Mouse (Mus musculus) liver, embryonic 16.5 days (tissue): ENCODE data around the gene Togaram1. TPM values are rescaled to one million over a fixed set of nuclear protein-coding genes. Genes with fewer than 3 reads are reported as not detected.

ENCODE experiments used
- ATAC-seq: fragments of 200-750 bp; cut with Nextera tagmentation; 2 replicates; pipeline ENCODE4 v1.8.0; 2017; ENCODE audit warnings: low read depth, mild to moderate bottlenecking, moderate number of reproducible peaks, moderate library complexity
- H3K27ac ChIP-seq: fragments of 300-500 bp; sonication (generic); 2 replicates; pipeline ENCODE4 v1.5.1; 2014; ENCODE audit warnings: mild to moderate bottlenecking, low read length
- H3K27me3 ChIP-seq: fragments of 300-500 bp; sonication (generic); 2 replicates; pipeline ENCODE4 v1.6.1; 2014; ENCODE audit warnings: low read depth, low read length, mixed read lengths; ENCODE audit not compliant: control insufficient read depth, insufficient read depth
- H3K36me3 ChIP-seq: fragments of 300-500 bp; sonication (generic); 2 replicates; pipeline ENCODE4 v1.6.1; 2014; ENCODE audit warnings: mild to moderate bottlenecking; ENCODE audit not compliant: control insufficient read depth, insufficient read depth
- H3K4me1 ChIP-seq: fragments of 300-500 bp; sonication (generic); 2 replicates; pipeline ENCODE4 v1.6.1; 2014; ENCODE audit warnings: low read depth, low read length, mixed read lengths; ENCODE audit not compliant: control insufficient read depth
- H3K4me2 ChIP-seq: fragments of 300-500 bp; sonication (generic); 2 replicates; pipeline ENCODE4 v1.6.1; 2014; ENCODE audit warnings: low read depth, low read length, mixed read lengths
- H3K4me3 ChIP-seq: fragments of 300-500 bp; sonication (generic); 2 replicates; pipeline ENCODE4 v1.5.1; 2014; ENCODE audit warnings: low read depth, mild to moderate bottlenecking, low read length
- H3K9ac ChIP-seq: fragments of 300-500 bp; sonication (generic); 2 replicates; pipeline ENCODE4 v1.6.1; 2014; ENCODE audit warnings: low read depth, low read length
- H3K9me3 ChIP-seq: fragments of 300-500 bp; sonication (generic); replicated peaks from 2 replicates; pipeline ENCODE4 v1.6.1; 2016; ENCODE audit warnings: low read length; ENCODE audit not compliant: control insufficient read depth
- WGBS: fragments of 180-500 bp; shearing (Covaris S2); extraction: QIAGEN DNeasy Blood & Tissue Kit; methylation state at CpG from one replicate; pipeline ENCODE4 v1.1.7; 2014; ENCODE audit not compliant: insufficient replicate concordance; 5-methylcytosine and 5-hydroxymethylcytosine counted together
- polyA plus RNA-seq: library from polyadenylated mRNA; unstranded; fragments of >200 nt; fragmentation: Nextera tagmentation; extraction: Ambion mirVana; gene quantifications from 2 replicates; pipeline ENCODE4 v1.2.1, GENCODE M21; 2015

Gene Togaram1
- polyA plus RNA-seq, 1 experiment from 2014 or later, result 5.9 TPM

- under 1% methylated on average over 65 of the region's 65 CpGs for WGBS
- ATAC-seq, result peak; percentile 92
These were observed 70.7 kb downstream of the Togaram1 start, which contains the start of gene Prpf39 for GRCm38 (mm10) chr12:65036190-65036870. Gene Prpf39 (plus strand): TSS chr12:65036333.

DNA sequence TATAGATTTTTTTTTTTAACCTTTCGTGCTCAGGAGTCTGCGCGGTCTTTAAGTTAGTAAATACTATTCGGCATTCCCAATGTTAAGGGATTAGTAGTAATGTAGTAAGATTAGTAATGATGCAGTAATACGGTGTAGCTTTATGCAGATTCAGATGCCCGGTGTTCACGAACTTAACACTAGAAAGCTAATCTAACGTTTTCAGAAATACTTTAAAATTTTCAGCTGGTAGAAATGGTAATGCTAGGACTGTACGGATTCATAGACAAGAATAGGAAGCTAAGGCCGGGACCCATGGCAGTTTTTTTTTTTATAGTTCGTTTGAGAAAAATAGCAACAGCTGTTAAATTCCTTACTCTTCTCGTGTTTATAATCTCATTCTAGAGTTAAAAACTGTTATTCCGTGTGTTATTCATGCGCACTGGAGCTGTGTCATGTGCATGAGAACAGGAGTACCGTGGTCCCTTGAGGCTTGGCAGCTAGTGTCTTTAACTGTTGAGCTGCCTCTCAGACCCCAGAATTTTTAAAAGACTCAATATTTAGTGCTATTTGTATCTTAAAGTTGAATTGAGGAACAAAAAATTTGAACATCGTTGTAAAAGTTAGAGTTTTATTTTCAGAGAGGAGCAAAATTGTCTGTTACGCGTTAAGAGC, 71.4 kb downstream of the Togaram1 start:
- Histone ChIP-seq H3K9ac (peak overlapping the region; percentile 85), H3K27ac (peak overlapping the region; percentile 92; the same call in 1 of the 2 replicates), H3K36me3 (0 out of 2 replicates have a peak, but pooled peaks cover 3% of the 10 kb centered on the region), H3K27me3 (no peaks in the 10 kb centered on the region), H3K4me1 (peaks cover 18% of the 10 kb centered on the region), H3K4me3 (peak overlapping the region; percentile 76), H3K9me3 (no peaks in the 10 kb centered on the region), H3K4me2 (peak overlapping the region; percentile 82)
- WGBS, result 8% methylated on average over 18 of the region's 18 CpGs
- ATAC-seq, result no peak

More at GRCm38 (mm10) chr12:65036190-65036870, 70.7 kb downstream of the Togaram1 start, which contains the start of gene Prpf39:
- H3K36me3 ChIP-seq, result 0 out of 2 replicates have a peak, but pooled peaks cover 3% of the 10 kb centered on the region
- peak within 1 kb of the TSS; percentile 92 for H3K27ac ChIP-seq
- H3K4me1 ChIP-seq, result peaks cover 18% of the 10 kb centered on the region
- H3K9me3 ChIP-seq, result no peaks in the 10 kb centered on the region
- peak within 1 kb of the TSS; percentile 82 for H3K4me2 ChIP-seq
- H3K27me3 ChIP-seq, result no peaks in the 10 kb centered on the region
- peak within 1 kb of the TSS; percentile 76 for H3K4me3 ChIP-seq
- H3K9ac ChIP-seq, result peak within 1 kb of the TSS; percentile 85

GRCm38 (mm10) chr12:65037546-65037937, 71.9 kb downstream of the Togaram1 start:
- no peaks in the 10 kb centered on the region for H3K27me3 ChIP-seq
- H3K9ac ChIP-seq, result peak overlapping the region; percentile 85
- WGBS, result 9% methylated on average over 4 of the region's 4 CpGs
- peak overlapping the region; percentile 76 for H3K4me3 ChIP-seq
- H3K9me3 ChIP-seq, result no peaks in the 10 kb centered on the region
- no peak for ATAC-seq
- H3K36me3 ChIP-seq, result 0 out of 2 replicates have a peak, but pooled peaks cover 5% of the 10 kb centered on the region
- H3K4me2 ChIP-seq, result peak overlapping the region; percentile 82
- peaks cover 18% of the 10 kb centered on the region for H3K4me1 ChIP-seq
- H3K27ac ChIP-seq, result no peak overlapping the region

- Histone ChIP-seq H3K4me2 (no peak overlapping the region), H3K4me1 (no peaks in the 10 kb centered on the region), H3K27me3 (no peaks in the 10 kb centered on the region), H3K9me3 (no peaks in the 10 kb centered on the region), H3K4me3 (no peak overlapping the region), H3K36me3 (peaks cover 11% of the 10 kb centered on the region), H3K9ac (no peak overlapping the region), H3K27ac (no peak overlapping the region)
- ATAC-seq, result no peak
These were observed 83.2 kb downstream of the Togaram1 start for GRCm38 (mm10) chr12:65048799-65049198.

DNA sequence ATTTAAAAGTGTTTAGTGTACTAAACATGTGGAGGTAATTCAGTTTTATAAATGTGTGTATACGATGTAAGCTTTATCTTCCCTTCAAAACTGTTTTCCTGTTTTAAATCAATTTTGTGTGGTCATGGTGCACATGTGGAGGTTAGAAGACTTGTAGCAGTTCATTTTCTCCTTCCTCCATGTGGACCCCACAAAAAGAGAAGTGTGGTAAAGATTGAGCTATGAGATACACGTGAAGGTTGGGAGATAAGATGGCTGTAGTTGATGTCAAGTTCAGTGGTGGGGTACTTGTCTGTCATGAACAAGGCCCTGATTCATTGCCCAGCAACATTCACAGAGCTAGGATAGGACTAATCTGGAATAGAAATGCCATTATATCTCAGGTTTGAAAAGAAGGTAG, 92.6 kb downstream of the Togaram1 start:
- no peak overlapping the region for H3K9ac ChIP-seq
- H3K27ac ChIP-seq, result no peak overlapping the region
- no peak overlapping the region for H3K4me3 ChIP-seq
- H3K36me3 ChIP-seq, result peaks cover 35% of the 10 kb centered on the region
- ATAC-seq, result no peak
- no peaks in the 10 kb centered on the region for H3K9me3 ChIP-seq
- no peaks in the 10 kb centered on the region for H3K4me1 ChIP-seq
- no peak overlapping the region for H3K4me2 ChIP-seq
- H3K27me3 ChIP-seq, result no peaks in the 10 kb centered on the region
- 29% methylated on average over 2 of the region's 2 CpGs for WGBS

DNA sequence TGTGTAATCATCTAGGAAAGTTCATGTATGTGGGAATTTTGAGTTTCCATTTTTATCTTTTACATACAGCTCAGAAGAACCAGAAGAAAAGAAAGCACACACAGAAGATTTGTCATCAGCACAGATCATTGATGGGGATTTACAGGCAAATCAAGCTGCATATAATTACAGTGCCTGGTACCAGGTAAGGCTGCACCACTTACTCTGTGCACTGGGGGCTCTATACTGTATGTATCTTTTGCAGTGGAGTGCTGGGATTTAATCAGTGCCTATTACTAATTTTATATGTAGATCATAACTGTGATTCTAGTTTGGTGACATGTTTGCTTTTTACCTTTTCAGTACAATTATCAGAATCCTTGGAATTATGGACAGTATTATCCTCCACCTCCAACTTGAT, 95.5 kb downstream of the Togaram1 start:
- Histone ChIP-seq H3K36me3 (peaks cover 33% of the 10 kb centered on the region), H3K4me1 (no peaks in the 10 kb centered on the region)
- ATAC-seq, result no peak

GRCm38 (mm10) chr12:65065241-65065640, 99.6 kb downstream of the Togaram1 start:
- H3K4me2 ChIP-seq, result no peak overlapping the region
- no peaks in the 10 kb centered on the region for H3K4me1 ChIP-seq
- no peak for ATAC-seq
- no peak overlapping the region for H3K9ac ChIP-seq
- H3K27ac ChIP-seq, result no peak overlapping the region
- WGBS, result 14% methylated on average over 2 of the region's 2 CpGs
- no peaks in the 10 kb centered on the region for H3K9me3 ChIP-seq
- no peaks in the 10 kb centered on the region for H3K27me3 ChIP-seq
- H3K36me3 ChIP-seq, result peaks cover 26% of the 10 kb centered on the region
- no peak overlapping the region for H3K4me3 ChIP-seq

More for the DNA sequence above, 95.5 kb downstream of the Togaram1 start:
- no peak overlapping the region for H3K27ac ChIP-seq
- no peak overlapping the region for H3K4me3 ChIP-seq
- no peaks in the 10 kb centered on the region for H3K27me3 ChIP-seq
- H3K9me3 ChIP-seq, result no peaks in the 10 kb centered on the region
- H3K4me2 ChIP-seq, result no peak overlapping the region
- no peak overlapping the region for H3K9ac ChIP-seq

GRCm38 (mm10) chr12:65066234-65066633, 100.6 kb downstream of the Togaram1 start:
- Histone ChIP-seq H3K36me3 (peaks cover 18% of the 10 kb centered on the region), H3K9ac (no peak overlapping the region), H3K4me3 (no peak overlapping the region), H3K4me2 (no peak overlapping the region), H3K27me3 (no peaks in the 10 kb centered on the region), H3K4me1 (no peaks in the 10 kb centered on the region), H3K27ac (no peak overlapping the region), H3K9me3 (no peaks in the 10 kb centered on the region)
- 32% methylated on average over 3 of the region's 3 CpGs for WGBS
- no peak for ATAC-seq

- Histone ChIP-seq H3K9ac (no peak overlapping the region), H3K4me1 (peaks cover 7% of the 10 kb centered on the region), H3K4me2 (no peak overlapping the region), H3K27me3 (no peaks in the 10 kb centered on the region), H3K4me3 (no peak overlapping the region), H3K27ac (no peak overlapping the region), H3K9me3 (no peaks in the 10 kb centered on the region), H3K36me3 (peaks cover 8% of the 10 kb centered on the region; the same call in 1 of the 2 replicates)
- no peak for ATAC-seq
- 61% methylated on average over 4 of the region's 4 CpGs for WGBS
These were observed 102.8 kb downstream of the Togaram1 start for GRCm38 (mm10) chr12:65068409-65068808.
